Mouse (Mus musculus) limb, embryonic 11.5 days (tissue): Measurements from ENCODE around the gene Spata21. TPM values are rescaled to one million over a fixed set of nuclear protein-coding genes. Genes with fewer than 3 reads are reported as not detected.

ENCODE experiments used
- ATAC-seq: fragments of 200-750 bp; cut with Nextera tagmentation; 2 replicates; pipeline ENCODE4 v1.8.0; 2017; ENCODE audit warnings: low read depth; ENCODE audit not compliant: insufficient number of reproducible peaks, low FRiP score, low TSS enrichment
- DNase-seq: peaks from one replicate; pipeline ENCODE4 v3.0.0-alpha.2; 2015; ENCODE audit warnings: low spot score
- H3K27ac ChIP-seq: fragments of 300-500 bp; sonication (generic); replicated peaks from 2 replicates; pipeline ENCODE4 v1.5.1; 2014; ENCODE audit warnings: low read depth, mild to moderate bottlenecking, low read length
- H3K27me3 ChIP-seq: fragments of 300-500 bp; sonication (generic); 2 replicates; pipeline ENCODE4 v1.6.1; 2014; ENCODE audit warnings: mild to moderate bottlenecking, low read length, mixed read lengths; ENCODE audit not compliant: control insufficient read depth, insufficient read depth
- H3K36me3 ChIP-seq: fragments of 300-500 bp; sonication (generic); 2 replicates; pipeline ENCODE4 v1.6.1; 2014; ENCODE audit warnings: mild to moderate bottlenecking, low read length, moderate library complexity, mixed read lengths; ENCODE audit not compliant: control insufficient read depth, insufficient read depth
- H3K4me1 ChIP-seq: fragments of 300-500 bp; sonication (generic); 2 replicates; pipeline ENCODE4 v1.6.1; 2014; ENCODE audit warnings: low read length, mixed read lengths; ENCODE audit not compliant: control insufficient read depth, insufficient read depth
- H3K4me2 ChIP-seq: fragments of 300-500 bp; sonication (generic); 2 replicates; pipeline ENCODE4 v1.6.1; 2014; ENCODE audit warnings: low read depth, mild to moderate bottlenecking, moderate library complexity; ENCODE audit not compliant: severe bottlenecking
- H3K4me3 ChIP-seq: fragments of 300-500 bp; sonication (generic); 2 replicates; pipeline ENCODE4 v1.5.1; 2014; ENCODE audit warnings: low read depth, low read length
- H3K9ac ChIP-seq: fragments of 300-500 bp; sonication (generic); 2 replicates; pipeline ENCODE4 v1.6.1; 2014; ENCODE audit warnings: mild to moderate bottlenecking, low read length
- H3K9me3 ChIP-seq: fragments of 300-500 bp; sonication (generic); 2 replicates; pipeline ENCODE4 v1.6.1; 2016; ENCODE audit warnings: low read length; ENCODE audit not compliant: control insufficient read depth
- WGBS: fragments of 180-500 bp; shearing (Covaris S2); extraction: QIAGEN DNeasy Blood & Tissue Kit; methylation state at CpG from one replicate; pipeline ENCODE4 v1.1.7; 2014; 5-methylcytosine and 5-hydroxymethylcytosine counted together
- polyA plus RNA-seq: library from polyadenylated mRNA; unstranded; fragments of >200 nt; fragmentation: Nextera tagmentation; extraction: Ambion mirVana; gene quantifications from 2 replicates; pipeline ENCODE4 v1.2.1, GENCODE M21; 2014

Gene Spata21
- polyA plus RNA-seq, 1 experiment from 2014 or later: 0.32 TPM

DNA sequence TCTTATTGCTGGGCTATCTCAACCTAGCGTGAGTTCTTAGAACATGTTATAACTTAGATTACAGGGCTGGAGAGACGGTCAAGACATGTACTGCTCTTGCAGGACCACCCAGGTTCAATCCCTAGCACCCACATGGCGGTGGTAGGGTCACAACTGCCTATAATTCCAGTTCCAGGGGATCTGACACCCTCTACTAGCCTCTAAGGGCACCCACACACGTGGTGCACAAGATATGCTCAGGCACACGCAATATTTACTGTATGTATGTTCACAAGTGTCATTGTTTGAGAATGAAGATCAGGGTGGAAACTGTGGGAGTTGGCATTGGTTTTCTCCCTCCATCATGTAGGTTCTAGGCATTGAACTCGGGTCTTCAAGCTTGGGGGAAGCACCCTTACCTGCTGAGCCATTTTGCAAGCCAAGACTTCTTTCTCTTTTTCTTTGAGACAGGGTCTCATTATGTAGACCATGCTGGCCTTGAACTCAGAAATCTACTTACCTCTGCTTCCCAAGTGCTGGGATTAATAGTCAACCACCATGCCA is 58.4 kb downstream of the Spata21 start:
- H3K9ac ChIP-seq: no peak overlapping the region
- 92% methylated on average over 6 of the region's 6 CpGs for WGBS
- H3K4me2 ChIP-seq: no peak overlapping the region
- no peaks in the 10 kb centered on the region for H3K36me3 ChIP-seq
- no peaks in the 10 kb centered on the region for H3K9me3 ChIP-seq
- ATAC-seq: no peak
- DNase-seq: no peak
- H3K27me3 ChIP-seq: no peaks in the 10 kb centered on the region
- H3K4me3 ChIP-seq: no peak overlapping the region
- H3K4me1 ChIP-seq: peaks cover 9% of the 10 kb centered on the region
- no peak overlapping the region for H3K27ac ChIP-seq

DNA sequence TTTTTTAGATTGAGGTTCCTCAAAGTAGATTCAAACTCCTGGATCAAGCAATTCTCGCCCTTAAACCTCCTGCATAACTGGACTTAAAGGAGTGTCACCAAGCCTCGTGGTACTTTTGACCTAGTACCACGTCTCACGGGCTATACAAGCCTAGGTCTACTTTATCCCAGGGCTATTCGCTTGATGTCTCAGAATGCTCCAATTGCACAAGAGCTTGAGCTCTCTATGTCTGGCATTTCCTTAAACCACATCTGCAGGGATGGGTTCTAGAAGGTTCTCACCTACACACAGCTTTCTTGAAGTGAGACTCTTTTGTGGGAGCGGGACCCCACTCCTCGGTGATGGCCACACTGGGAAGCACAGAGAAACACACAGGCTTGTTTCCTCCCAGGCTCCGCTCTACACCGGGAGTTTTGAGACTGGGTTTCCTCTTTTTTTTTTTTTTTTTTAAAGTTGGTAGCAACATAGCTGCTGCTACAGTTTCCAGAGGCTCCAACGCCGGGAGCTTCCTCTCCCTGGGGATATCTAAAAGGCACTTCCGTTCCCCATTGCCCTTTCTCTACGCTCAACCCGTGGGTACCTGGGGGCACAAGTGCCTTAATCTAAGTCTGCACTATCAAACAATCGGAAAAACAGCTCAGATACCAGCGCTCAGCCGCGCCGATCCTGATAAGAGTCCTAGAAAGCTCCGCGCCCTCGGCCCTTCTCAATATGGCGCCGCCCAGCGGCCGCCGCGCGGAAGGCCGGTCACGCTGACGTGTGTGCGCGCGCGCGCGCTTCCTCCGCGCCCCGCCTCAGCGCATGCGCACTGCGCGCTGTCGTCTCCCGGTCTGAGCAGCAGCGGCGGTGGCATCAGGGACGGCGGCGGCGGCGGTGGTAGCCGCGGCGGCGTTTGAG is 59.2 kb downstream of the Spata21 start, which contains the start of gene Fbxo42:
TSS of gene Fbxo42 (plus strand) at position 802 of the 897 bp plus-strand sequence.
- Histone ChIP-seq H3K27ac (peak within 1 kb of the TSS; percentile 70), H3K36me3 (no peaks in the 10 kb centered on the region), H3K9ac (peak within 1 kb of the TSS; percentile 94), H3K27me3 (no peaks in the 10 kb centered on the region), H3K4me1 (peaks cover 9% of the 10 kb centered on the region), H3K9me3 (no peaks in the 10 kb centered on the region), H3K4me2 (peak within 1 kb of the TSS; percentile 72), H3K4me3 (peak within 1 kb of the TSS; percentile 97)
- 11% methylated on average over 51 of the region's 58 CpGs for WGBS
- peak; percentile 95 for DNase-seq
- peak; percentile 75 for ATAC-seq

GRCm38 (mm10) chr4:141148009-141148801 is 60.1 kb downstream of the Spata21 start:
- Histone ChIP-seq H3K9ac (peak overlapping the region; percentile 94), H3K36me3 (no peaks in the 10 kb centered on the region), H3K4me1 (peaks cover 9% of the 10 kb centered on the region), H3K27me3 (no peaks in the 10 kb centered on the region), H3K9me3 (no peaks in the 10 kb centered on the region), H3K4me2 (peak overlapping the region; percentile 72), H3K27ac (peak overlapping the region; percentile 70), H3K4me3 (peak overlapping the region; percentile 97)
- DNase-seq: peak; percentile 68
- peak; percentile 80 for ATAC-seq
- under 1% methylated on average over 58 of the region's 66 CpGs for whole genome bisulfite sequencing

DNA sequence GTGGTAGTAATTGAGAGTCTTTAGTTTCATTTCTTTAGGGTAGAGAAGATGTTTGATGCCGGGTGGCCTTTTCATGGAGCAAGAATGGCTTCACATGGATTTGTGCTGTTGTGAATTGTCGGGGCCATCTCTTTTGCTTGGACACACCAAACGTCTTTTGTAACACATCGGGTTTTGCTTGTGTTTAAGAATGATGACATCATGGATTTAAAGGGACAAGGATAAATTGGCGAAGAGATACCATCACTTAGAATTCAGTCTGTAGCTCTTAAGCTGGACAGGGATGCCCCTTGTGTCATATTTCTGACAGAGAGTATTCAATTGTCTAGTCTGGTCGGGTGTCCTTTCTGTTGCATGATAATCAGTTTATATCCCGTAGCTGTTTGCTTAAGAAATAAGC is 61.0 kb downstream of the Spata21 start:
- H3K4me3 ChIP-seq: peak overlapping the region; percentile 97; the same call in 1 of the 2 replicates
- H3K9ac ChIP-seq: peak overlapping the region; percentile 94; the same call in 1 of the 2 replicates
- no peaks in the 10 kb centered on the region for H3K36me3 ChIP-seq
- peaks cover 9% of the 10 kb centered on the region for H3K4me1 ChIP-seq
- H3K27ac ChIP-seq: no peak overlapping the region
- WGBS: 58% methylated on average over 7 of the region's 7 CpGs
- peak overlapping the region; percentile 72 for H3K4me2 ChIP-seq
- ATAC-seq (no peak), DNase-seq (no peak)
- H3K9me3 ChIP-seq: no peaks in the 10 kb centered on the region
- no peaks in the 10 kb centered on the region for H3K27me3 ChIP-seq

DNA sequence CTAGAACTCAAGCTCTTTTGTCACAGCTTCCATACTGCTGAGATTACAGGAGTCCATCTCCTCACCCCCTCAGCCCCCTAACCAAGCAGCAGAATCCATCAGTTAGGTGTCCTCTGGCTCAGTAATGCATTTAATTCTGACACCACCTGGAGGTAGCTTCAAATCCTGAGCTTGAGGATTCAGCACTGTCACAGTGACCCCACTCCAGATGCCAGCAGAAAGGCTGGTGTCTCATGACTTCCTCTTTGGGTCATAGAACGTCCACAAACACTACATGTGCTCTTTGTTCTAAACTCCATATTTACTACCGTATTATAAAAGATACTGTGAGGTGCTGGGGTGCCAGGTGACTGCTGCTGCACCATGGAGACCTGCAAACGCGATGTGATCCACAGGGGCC is 69.4 kb downstream of the Spata21 start:
- ATAC-seq: no peak
- WGBS: 86% methylated on average over 4 of the region's 4 CpGs

GRCm38 (mm10) chr4:141158609-141159008 is 70.5 kb downstream of the Spata21 start:
- DNase-seq: no peak
- 88% methylated on average over 2 of the region's 2 CpGs for WGBS
- ATAC-seq: no peak
- H3K9me3 ChIP-seq: no peaks in the 10 kb centered on the region
- H3K4me2 ChIP-seq: no peak overlapping the region
- H3K4me1 ChIP-seq: peaks cover 8% of the 10 kb centered on the region
- H3K36me3 ChIP-seq: no peaks in the 10 kb centered on the region
- H3K9ac ChIP-seq: no peak overlapping the region
- H3K27ac ChIP-seq: no peak overlapping the region
- no peaks in the 10 kb centered on the region for H3K27me3 ChIP-seq
- H3K4me3 ChIP-seq: no peak overlapping the region

More for the DNA sequence above, 69.4 kb downstream of the Spata21 start:
- Histone ChIP-seq H3K27ac (no peak overlapping the region), H3K4me2 (no peak overlapping the region), H3K4me1 (peaks cover 8% of the 10 kb centered on the region), H3K4me3 (no peak overlapping the region), H3K9ac (no peak overlapping the region), H3K9me3 (no peaks in the 10 kb centered on the region), H3K36me3 (no peaks in the 10 kb centered on the region), H3K27me3 (no peaks in the 10 kb centered on the region)
- no peak for DNase-seq

- Histone ChIP-seq H3K9ac (no peak overlapping the region), H3K4me1 (peaks cover 8% of the 10 kb centered on the region), H3K4me3 (no peak overlapping the region), H3K36me3 (no peaks in the 10 kb centered on the region), H3K27me3 (no peaks in the 10 kb centered on the region), H3K27ac (no peak overlapping the region), H3K9me3 (no peaks in the 10 kb centered on the region), H3K4me2 (no peak overlapping the region)
- ATAC-seq (no peak), DNase-seq (no peak)
- WGBS: 43% methylated on average over 11 of the region's 11 CpGs
Observed at GRCm38 (mm10) chr4:141159093-141159492, 71.0 kb downstream of the Spata21 start.

- Histone ChIP-seq H3K4me3 (no peak overlapping the region), H3K9ac (no peak overlapping the region), H3K9me3 (no peaks in the 10 kb centered on the region), H3K27me3 (no peaks in the 10 kb centered on the region), H3K27ac (no peak overlapping the region), H3K4me1 (peaks cover 8% of the 10 kb centered on the region), H3K36me3 (no peaks in the 10 kb centered on the region), H3K4me2 (no peak overlapping the region)
- WGBS: 57% methylated on average over 5 of the region's 5 CpGs
- no peak for DNase-seq
- no peak for ATAC-seq
Observed at GRCm38 (mm10) chr4:141159666-141160065, 71.5 kb downstream of the Spata21 start.
